Mouse (Mus musculus): Measurements from ENCODE around the gene Scai. TPM values are rescaled to one million over a fixed set of nuclear protein-coding genes. Genes with fewer than 3 reads are reported as not detected.
"Not testable (repeated sequence)": the region's sequence is repeated elsewhere in the genome, so short reads cannot be mapped to it uniquely, and the experiment has no call there.

Gene Scai
- polyA plus RNA-seq, 1 experiment from 2014 or later = 14.4 TPM

DNA sequence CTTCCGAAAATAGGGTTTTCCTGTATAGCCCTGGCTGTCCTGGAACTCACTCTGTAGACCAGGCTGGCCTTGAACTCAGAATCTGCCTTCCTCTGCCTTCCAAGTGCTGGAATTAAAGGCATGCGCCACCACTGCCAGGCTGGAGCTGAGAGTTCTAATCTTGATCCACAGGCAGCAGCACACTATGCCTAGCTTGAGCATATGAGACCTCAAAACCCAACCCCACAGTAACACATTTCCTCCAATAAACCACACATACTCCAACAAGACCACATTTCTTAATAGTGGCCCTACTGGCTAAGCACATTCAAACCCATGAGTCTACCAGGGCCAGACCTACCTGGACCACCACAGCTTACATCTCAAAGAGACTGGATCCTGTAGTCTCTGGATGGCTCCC, 74.0 kb downstream of the Scai start:
- 0 out of 2 replicates have a peak, but pooled peaks cover 5% of the 10 kb centered on the region for H3K36me3 ChIP-seq (ENCODE audit: control insufficient read depth, insufficient read depth, low read length)
- no peak overlapping the region for H3K9ac ChIP-seq (ENCODE audit: low read depth, low read length)
- H3K9me3 ChIP-seq (ENCODE audit: control insufficient read depth, low read length) = no peaks in the 10 kb centered on the region
- H3K4me3 ChIP-seq (ENCODE audit: low read depth, low read length) = no peak overlapping the region
- H3K27ac ChIP-seq (ENCODE audit: low read depth, low read length) = no peak overlapping the region
- no peaks in the 10 kb centered on the region for H3K4me1 ChIP-seq (replicated peaks; ENCODE audit: control insufficient read depth, insufficient read depth, low read length)
- H3K4me2 ChIP-seq (replicated peaks; ENCODE audit: low read depth, low read length) = no peak overlapping the region
- ATAC-seq (ENCODE audit: low FRiP score) (no peak), DNase-seq (ENCODE audit: low spot score) (no peak)
- no peaks in the 10 kb centered on the region for H3K27me3 ChIP-seq (ENCODE audit: control insufficient read depth, insufficient read depth, low read length)
- WGBS = 88% methylated on average over 2 of the region's 2 CpGs

DNA sequence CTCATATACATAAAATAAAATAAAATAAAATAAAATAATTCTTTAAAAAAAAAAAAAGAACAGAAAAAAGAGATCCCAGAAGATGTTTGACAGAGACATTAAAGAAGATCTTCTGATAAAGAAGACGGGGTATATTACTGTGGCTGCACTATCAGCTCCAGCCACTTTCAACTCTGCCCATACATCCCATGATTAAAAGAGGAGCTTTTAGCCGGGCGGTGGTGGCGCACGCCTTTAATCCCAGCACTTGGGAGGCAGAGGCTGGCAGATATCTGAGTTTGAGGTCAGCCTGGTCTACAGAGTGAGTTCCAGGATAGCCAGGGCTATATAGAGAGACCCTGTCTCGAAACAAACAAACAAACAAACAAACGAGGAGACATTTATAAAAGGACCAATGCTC, 76.4 kb downstream of the Scai start:
- DNase-seq (ENCODE audit: low spot score) = no peak
- no peak for ATAC-seq (ENCODE audit: low FRiP score)
- H3K36me3 ChIP-seq (ENCODE audit: control insufficient read depth, insufficient read depth, low read length) = 0 out of 2 replicates have a peak, but pooled peaks cover 5% of the 10 kb centered on the region

DNA sequence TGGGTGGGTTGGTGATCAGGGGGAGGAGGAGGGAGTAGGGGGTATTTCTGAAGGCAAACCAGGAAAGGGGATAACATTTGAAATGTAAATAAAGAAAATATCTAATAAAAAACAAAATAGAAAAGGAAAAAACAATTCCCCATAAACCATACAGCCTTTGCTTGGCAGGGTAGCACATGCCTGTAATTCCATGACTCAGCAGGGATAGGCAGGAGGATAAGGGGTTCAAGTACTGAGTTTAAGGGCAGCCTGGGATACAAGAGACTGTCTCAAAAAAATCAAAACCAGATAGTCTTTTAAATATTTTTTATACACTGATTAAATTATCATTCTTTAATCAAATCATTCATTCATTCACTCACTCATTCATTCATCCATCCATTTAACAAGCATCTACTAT, 80.0 kb downstream of the Scai start:
- Histone ChIP-seq H3K9me3 (ENCODE audit: control insufficient read depth, low read length) (no peaks in the 10 kb centered on the region), H3K9ac (ENCODE audit: low read depth, low read length) (no peak overlapping the region), H3K36me3 (ENCODE audit: control insufficient read depth, insufficient read depth, low read length) (no peaks in the 10 kb centered on the region), H3K4me3 (ENCODE audit: low read depth, low read length) (no peak overlapping the region), H3K27me3 (ENCODE audit: control insufficient read depth, insufficient read depth, low read length) (no peaks in the 10 kb centered on the region), H3K4me1 (replicated peaks; ENCODE audit: control insufficient read depth, insufficient read depth, low read length) (no peaks in the 10 kb centered on the region), H3K4me2 (replicated peaks; ENCODE audit: low read depth, low read length) (no peak overlapping the region), H3K27ac (ENCODE audit: low read depth, low read length) (no peak overlapping the region)
- no peak for ATAC-seq (ENCODE audit: low FRiP score)
- no peak for DNase-seq (ENCODE audit: low spot score)

More for the DNA sequence above, 76.4 kb downstream of the Scai start:
- 90% methylated on average over 7 of the region's 7 CpGs for WGBS
- H3K4me1 ChIP-seq (replicated peaks; ENCODE audit: control insufficient read depth, insufficient read depth, low read length) = no peaks in the 10 kb centered on the region
- no peak overlapping the region for H3K9ac ChIP-seq (ENCODE audit: low read depth, low read length)
- H3K27ac ChIP-seq (ENCODE audit: low read depth, low read length) = no peak overlapping the region
- no peak overlapping the region for H3K4me2 ChIP-seq (replicated peaks; ENCODE audit: low read depth, low read length)
- no peaks in the 10 kb centered on the region for H3K27me3 ChIP-seq (ENCODE audit: control insufficient read depth, insufficient read depth, low read length)
- H3K4me3 ChIP-seq (ENCODE audit: low read depth, low read length) = no peak overlapping the region
- H3K9me3 ChIP-seq (ENCODE audit: control insufficient read depth, low read length) = no peaks in the 10 kb centered on the region

DNA sequence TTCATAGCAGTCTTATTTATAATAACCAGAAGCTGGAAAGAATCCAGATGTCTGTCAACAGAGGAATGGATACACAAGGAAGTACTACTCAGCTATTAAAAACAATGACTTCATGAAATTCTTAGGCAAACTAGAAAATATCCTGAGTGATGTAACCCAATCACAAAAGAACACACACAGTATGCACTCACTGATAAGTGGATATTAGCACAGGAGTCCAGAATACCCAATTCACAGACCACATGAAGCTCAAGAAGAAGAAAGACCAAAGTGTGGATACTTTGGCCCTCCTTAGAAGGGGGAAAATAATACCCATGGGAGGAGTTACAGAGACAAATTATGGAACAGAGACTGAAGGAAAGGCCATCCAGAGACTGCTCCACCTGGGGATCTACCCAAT, 80.8 kb downstream of the Scai start:
- not testable (repeated sequence) for H3K4me2 ChIP-seq (replicated peaks; ENCODE audit: low read depth, low read length)

DNA sequence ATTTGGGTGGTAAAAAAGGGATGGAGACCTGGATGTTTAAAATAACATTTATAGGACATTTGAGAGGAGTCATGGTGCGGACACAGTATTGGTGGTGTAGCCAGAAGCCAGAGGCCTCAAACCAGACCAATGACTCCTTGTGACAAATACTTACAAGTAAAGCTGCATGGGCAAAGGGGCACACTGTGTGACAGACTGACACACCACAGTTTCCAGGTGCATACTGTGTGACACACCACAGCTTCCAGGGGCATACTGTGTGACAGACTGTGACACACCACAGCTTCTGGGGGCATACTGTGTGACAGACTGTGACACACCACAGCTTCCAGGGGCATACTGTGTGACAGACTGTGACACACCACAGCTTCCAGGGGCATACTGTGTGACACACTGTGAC, 90.6 kb downstream of the Scai start:
- H3K36me3 ChIP-seq (ENCODE audit: control insufficient read depth, insufficient read depth, low read length); H3K27me3 ChIP-seq (ENCODE audit: control insufficient read depth, insufficient read depth, low read length); H3K4me2 ChIP-seq (replicated peaks; ENCODE audit: low read depth, low read length); H3K9me3 ChIP-seq (ENCODE audit: control insufficient read depth, low read length); DNase-seq (ENCODE audit: low spot score); H3K4me1 ChIP-seq (replicated peaks; ENCODE audit: control insufficient read depth, insufficient read depth, low read length); H3K27ac ChIP-seq (ENCODE audit: low read depth, low read length); H3K9ac ChIP-seq (ENCODE audit: low read depth, low read length); ATAC-seq (ENCODE audit: low FRiP score); H3K4me3 ChIP-seq (ENCODE audit: low read depth, low read length): not testable (repeated sequence)
- 100% methylated on average over 1 of the region's 1 CpGs for WGBS

More for the DNA sequence above, 80.8 kb downstream of the Scai start:
- not testable (repeated sequence) for H3K4me1 ChIP-seq (replicated peaks; ENCODE audit: control insufficient read depth, insufficient read depth, low read length); H3K27me3 ChIP-seq (ENCODE audit: control insufficient read depth, insufficient read depth, low read length); H3K4me3 ChIP-seq (ENCODE audit: low read depth, low read length); DNase-seq (ENCODE audit: low spot score); H3K9me3 ChIP-seq (ENCODE audit: control insufficient read depth, low read length); ATAC-seq (ENCODE audit: low FRiP score); H3K27ac ChIP-seq (ENCODE audit: low read depth, low read length); H3K36me3 ChIP-seq (ENCODE audit: control insufficient read depth, insufficient read depth, low read length); H3K9ac ChIP-seq (ENCODE audit: low read depth, low read length)

DNA sequence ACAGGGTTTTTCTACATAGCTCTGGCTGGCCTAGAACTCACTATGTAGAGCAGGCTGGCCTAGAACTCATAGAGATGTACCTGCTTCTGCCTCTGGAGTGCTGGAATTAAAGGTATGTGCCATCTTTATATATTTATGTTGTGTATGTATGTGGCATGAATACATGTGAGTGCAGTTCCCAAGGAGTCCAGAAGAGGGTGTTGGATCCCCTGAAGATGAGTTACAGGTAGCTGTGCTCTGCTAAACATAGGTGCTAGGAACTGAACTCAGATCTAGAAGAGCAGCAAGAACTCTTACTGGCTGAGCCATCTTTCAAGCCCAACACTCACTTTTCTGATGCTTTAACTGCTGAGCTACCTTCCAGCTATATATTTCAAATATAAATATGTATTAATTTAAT, 92.5 kb downstream of the Scai start:
- Histone ChIP-seq H3K27me3 (ENCODE audit: control insufficient read depth, insufficient read depth, low read length) (no peaks in the 10 kb centered on the region), H3K4me3 (ENCODE audit: low read depth, low read length) (no peak overlapping the region), H3K4me1 (replicated peaks; ENCODE audit: control insufficient read depth, insufficient read depth, low read length) (no peaks in the 10 kb centered on the region), H3K27ac (ENCODE audit: low read depth, low read length) (no peak overlapping the region), H3K4me2 (replicated peaks; ENCODE audit: low read depth, low read length) (no peak overlapping the region), H3K9ac (ENCODE audit: low read depth, low read length) (no peak overlapping the region), H3K9me3 (ENCODE audit: control insufficient read depth, low read length) (no peaks in the 10 kb centered on the region), H3K36me3 (ENCODE audit: control insufficient read depth, insufficient read depth, low read length) (no peaks in the 10 kb centered on the region)
- ATAC-seq (ENCODE audit: low FRiP score) (no peak), DNase-seq (ENCODE audit: low spot score) (no peak)

DNA sequence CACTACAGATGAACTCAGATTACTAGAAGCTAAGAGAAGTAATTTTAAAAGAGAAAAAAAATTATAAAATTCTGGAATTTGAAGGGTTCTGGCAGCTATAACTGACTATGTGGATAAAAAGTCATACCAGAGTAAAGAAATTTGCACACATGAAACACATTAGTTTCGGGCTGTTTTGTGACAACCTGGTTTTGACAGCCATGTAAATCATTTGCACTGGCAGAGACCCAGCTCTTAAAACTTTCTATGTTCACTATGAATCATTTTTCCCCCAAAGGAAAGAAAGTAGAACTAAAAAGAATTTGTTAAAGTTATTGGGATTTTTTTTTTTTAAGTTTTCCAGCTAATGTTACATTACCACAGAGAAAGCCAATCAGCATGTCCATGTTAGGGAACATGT, 98.6 kb downstream of the Scai start:
- Histone ChIP-seq H3K4me1 (replicated peaks; ENCODE audit: control insufficient read depth, insufficient read depth, low read length) (no peaks in the 10 kb centered on the region), H3K4me2 (replicated peaks; ENCODE audit: low read depth, low read length) (no peak overlapping the region), H3K4me3 (ENCODE audit: low read depth, low read length) (no peak overlapping the region), H3K36me3 (ENCODE audit: control insufficient read depth, insufficient read depth, low read length) (no peaks in the 10 kb centered on the region), H3K9ac (ENCODE audit: low read depth, low read length) (no peak overlapping the region), H3K27me3 (ENCODE audit: control insufficient read depth, insufficient read depth, low read length) (no peaks in the 10 kb centered on the region), H3K27ac (ENCODE audit: low read depth, low read length) (no peak overlapping the region), H3K9me3 (ENCODE audit: control insufficient read depth, low read length) (no peaks in the 10 kb centered on the region)
- WGBS = 91% methylated on average over 1 of the region's 1 CpGs
- DNase-seq (ENCODE audit: low spot score) = no peak
- ATAC-seq (ENCODE audit: low FRiP score) = no peak

DNA sequence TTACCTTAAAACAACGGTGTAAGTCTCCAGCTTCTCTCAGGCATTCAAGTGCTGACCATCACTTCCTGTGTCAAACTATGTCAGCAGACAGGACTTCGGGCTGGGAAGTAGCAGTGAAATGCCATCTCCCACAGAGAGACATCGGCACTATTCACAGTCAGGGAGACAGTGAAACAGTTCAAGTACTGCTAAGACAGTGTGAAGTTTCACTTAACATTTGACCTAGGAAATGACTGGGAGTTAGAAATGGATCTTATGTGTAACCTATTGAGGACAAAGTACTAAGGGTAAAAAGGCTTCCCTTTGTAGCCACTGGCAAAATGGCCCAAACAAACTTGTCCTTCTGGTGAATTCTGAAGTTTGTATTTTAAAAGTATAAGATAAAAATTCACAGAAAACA, 107.8 kb downstream of the Scai start:
- no peak overlapping the region for H3K4me2 ChIP-seq (replicated peaks; ENCODE audit: low read depth, low read length)
- H3K9me3 ChIP-seq (ENCODE audit: control insufficient read depth, low read length) = no peaks in the 10 kb centered on the region
- ATAC-seq (ENCODE audit: low FRiP score) (no peak), DNase-seq (ENCODE audit: low spot score) (no peak)
- no peak overlapping the region for H3K27ac ChIP-seq (ENCODE audit: low read depth, low read length)
- H3K9ac ChIP-seq (ENCODE audit: low read depth, low read length) = no peak overlapping the region
- H3K27me3 ChIP-seq (ENCODE audit: control insufficient read depth, insufficient read depth, low read length) = no peaks in the 10 kb centered on the region
- WGBS = 81% methylated on average over 3 of the region's 3 CpGs
- no peak overlapping the region for H3K4me3 ChIP-seq (ENCODE audit: low read depth, low read length)
- H3K36me3 ChIP-seq (ENCODE audit: control insufficient read depth, insufficient read depth, low read length) = no peaks in the 10 kb centered on the region
- H3K4me1 ChIP-seq (replicated peaks; ENCODE audit: control insufficient read depth, insufficient read depth, low read length) = no peaks in the 10 kb centered on the region

DNA sequence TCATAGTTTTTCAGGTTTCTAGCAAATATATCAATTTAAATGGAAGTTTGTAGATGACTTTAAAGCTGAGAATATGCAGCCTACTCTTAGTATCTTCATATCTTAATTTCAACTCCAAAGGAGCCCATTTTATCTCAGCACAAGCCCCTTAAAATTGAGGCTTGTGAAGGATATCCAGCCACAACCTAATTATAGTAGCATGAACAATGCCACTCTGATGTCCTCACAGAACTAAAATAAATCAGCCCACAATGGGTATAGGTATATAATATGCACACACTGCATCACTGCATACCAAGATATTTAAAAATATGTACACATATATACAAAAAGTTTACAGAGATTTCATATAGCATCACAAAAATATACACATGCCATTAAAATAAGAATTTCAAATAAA, 119.9 kb downstream of the Scai start:
- H3K9me3 ChIP-seq (ENCODE audit: control insufficient read depth, low read length) = no peaks in the 10 kb centered on the region
- DNase-seq (ENCODE audit: low spot score) = no peak
- H3K9ac ChIP-seq (ENCODE audit: low read depth, low read length) = no peak overlapping the region
- no peaks in the 10 kb centered on the region for H3K4me1 ChIP-seq (replicated peaks; ENCODE audit: control insufficient read depth, insufficient read depth, low read length)
- no peaks in the 10 kb centered on the region for H3K27me3 ChIP-seq (ENCODE audit: control insufficient read depth, insufficient read depth, low read length)
- H3K4me2 ChIP-seq (replicated peaks; ENCODE audit: low read depth, low read length) = no peak overlapping the region
- H3K4me3 ChIP-seq (ENCODE audit: low read depth, low read length) = no peak overlapping the region
- ATAC-seq (ENCODE audit: low FRiP score) = no peak
- 0 out of 2 replicates have a peak, but pooled peaks cover under 1% of the 10 kb centered on the region for H3K36me3 ChIP-seq (ENCODE audit: control insufficient read depth, insufficient read depth, low read length)
- H3K27ac ChIP-seq (ENCODE audit: low read depth, low read length) = no peak overlapping the region
